Mouse (Mus musculus) adrenal gland, adult 8-10 months (tissue): ENCODE data around the gene Gabbr2. TPM values are rescaled to one million over a fixed set of nuclear protein-coding genes. Genes with fewer than 3 reads are reported as not detected.

Experiments used
- DNase-seq: peaks from one replicate; pipeline ENCODE4 v3.0.0; 2022
- total RNA-seq, 4 experiments: library from RNA; stranded (reverse); gene quantifications; 2 replicates each; pipeline ENCODE4 v1.2.4; 2022

The Gabbr2 gene
- total RNA-seq, 4 experiments from 2014 or later, result 0.31 to 0.52 (median 0.39) TPM

GRCm38 (mm10) chr4:46754407-46755194 lies 237.1 kb downstream of the Gabbr2 start:
- no peak for DNase-seq

- DNase-seq, result no peak
Observed at GRCm38 (mm10) chr4:46752306-46752705, 239.4 kb downstream of the Gabbr2 start.

- DNase-seq, result no peak
Observed at GRCm38 (mm10) chr4:46749015-46749414, 242.7 kb downstream of the Gabbr2 start.

GRCm38 (mm10) chr4:46747007-46747746 lies 244.5 kb downstream of the Gabbr2 start:
- no peak for DNase-seq

GRCm38 (mm10) chr4:46745536-46745935 lies 246.1 kb downstream of the Gabbr2 start:
- no peak for DNase-seq

GRCm38 (mm10) chr4:46744583-46745155 lies 247.0 kb downstream of the Gabbr2 start:
- DNase-seq, result no peak

GRCm38 (mm10) chr4:46742601-46743000 lies 249.1 kb downstream of the Gabbr2 start:
- no peak for DNase-seq

GRCm38 (mm10) chr4:46736910-46737511 lies 254.7 kb downstream of the Gabbr2 start:
- DNase-seq, result peak; percentile 11

- no peak for DNase-seq
Observed at GRCm38 (mm10) chr4:46734906-46735305, 256.8 kb downstream of the Gabbr2 start.

- DNase-seq, result no peak
Observed at GRCm38 (mm10) chr4:46731590-46731989, 260.1 kb downstream of the Gabbr2 start.

- no peak for DNase-seq
Observed at GRCm38 (mm10) chr4:46729306-46730042, 262.2 kb downstream of the Gabbr2 start.

GRCm38 (mm10) chr4:46728231-46728630 lies 263.4 kb downstream of the Gabbr2 start:
- peak; percentile 4 for DNase-seq

- no peak for DNase-seq
Observed at GRCm38 (mm10) chr4:46727153-46727552, 264.5 kb downstream of the Gabbr2 start.

GRCm38 (mm10) chr4:46720821-46721557 lies 270.7 kb downstream of the Gabbr2 start:
- no peak for DNase-seq

- no peak for DNase-seq
Observed at GRCm38 (mm10) chr4:46720070-46720469, 271.6 kb downstream of the Gabbr2 start.

- DNase-seq, result no peak
Observed at GRCm38 (mm10) chr4:46718624-46719023, 273.0 kb downstream of the Gabbr2 start.

GRCm38 (mm10) chr4:46717156-46717555 lies 274.5 kb downstream of the Gabbr2 start:
- DNase-seq, result no peak

- DNase-seq, result no peak
Observed at GRCm38 (mm10) chr4:46716361-46716760, 275.3 kb downstream of the Gabbr2 start.

GRCm38 (mm10) chr4:46710523-46710922 lies 281.1 kb downstream of the Gabbr2 start:
- no peak for DNase-seq

GRCm38 (mm10) chr4:46710018-46710417 lies 281.7 kb downstream of the Gabbr2 start:
- no peak for DNase-seq

- no peak for DNase-seq
Observed at GRCm38 (mm10) chr4:46709492-46709891, 282.2 kb downstream of the Gabbr2 start.
